Mouse (Mus musculus) heart, embryonic 16.5 days (tissue): ENCODE results near the gene Lrrc75a. TPM values are rescaled to one million over a fixed set of nuclear protein-coding genes. Genes with fewer than 3 reads are reported as not detected.

Experiments
- ATAC-seq: fragments of 200-750 bp; cut with Nextera tagmentation; replicated peaks from 2 replicates; pipeline ENCODE4 v1.8.0; 2017; ENCODE audit warnings: moderate number of reproducible peaks; ENCODE audit not compliant: insufficient read depth, low FRiP score; ENCODE audit errors: extremely low read depth
- H3K27ac ChIP-seq: fragments of 300-500 bp; sonication (generic); 2 replicates; pipeline ENCODE4 v1.5.1; 2014; ENCODE audit warnings: mild to moderate bottlenecking, low read length, control low read depth, moderate library complexity
- H3K27me3 ChIP-seq: fragments of 300-500 bp; sonication (generic); 2 replicates; pipeline ENCODE4 v1.6.1; 2014; ENCODE audit warnings: low read length, mixed read lengths; ENCODE audit not compliant: control insufficient read depth, insufficient read depth
- H3K36me3 ChIP-seq: fragments of 300-500 bp; sonication (generic); 2 replicates; pipeline ENCODE4 v1.6.1; 2014; ENCODE audit not compliant: control insufficient read depth, insufficient read depth
- H3K4me1 ChIP-seq: fragments of 300-500 bp; sonication (generic); 2 replicates; pipeline ENCODE4 v1.6.1; 2014; ENCODE audit warnings: low read length, mixed read lengths; ENCODE audit not compliant: control insufficient read depth, insufficient read depth
- H3K4me2 ChIP-seq: fragments of 300-500 bp; sonication (generic); 2 replicates; pipeline ENCODE4 v1.6.1; 2014; ENCODE audit warnings: low read depth, mild to moderate bottlenecking, control low read depth, low read length
- H3K4me3 ChIP-seq: fragments of 300-500 bp; sonication (generic); 2 replicates; pipeline ENCODE4 v1.5.1; 2014; ENCODE audit warnings: mild to moderate bottlenecking, control low read depth, low read length
- H3K9ac ChIP-seq: fragments of 300-500 bp; sonication (generic); 2 replicates; pipeline ENCODE4 v1.6.1; 2014; ENCODE audit warnings: low read length, control low read depth
- H3K9me3 ChIP-seq: fragments of 300-500 bp; sonication (generic); replicated peaks from 2 replicates; pipeline ENCODE4 v1.6.1; 2016; ENCODE audit warnings: low read length; ENCODE audit not compliant: control insufficient read depth
- WGBS: fragments of 180-500 bp; shearing (Covaris S2); extraction: QIAGEN DNeasy Blood & Tissue Kit; methylation state at CpG from one replicate; pipeline ENCODE4 v1.1.7; 2014; 5-methylcytosine and 5-hydroxymethylcytosine counted together
- polyA plus RNA-seq: library from polyadenylated mRNA; unstranded; fragments of >200 nt; fragmentation: Nextera tagmentation; extraction: Ambion mirVana; gene quantifications from 2 replicates; pipeline ENCODE4 v1.2.1, GENCODE M21; 2015

Gene Lrrc75a
- polyA plus RNA-seq, 1 experiment from 2014 or later, result 11.4 TPM

DNA sequence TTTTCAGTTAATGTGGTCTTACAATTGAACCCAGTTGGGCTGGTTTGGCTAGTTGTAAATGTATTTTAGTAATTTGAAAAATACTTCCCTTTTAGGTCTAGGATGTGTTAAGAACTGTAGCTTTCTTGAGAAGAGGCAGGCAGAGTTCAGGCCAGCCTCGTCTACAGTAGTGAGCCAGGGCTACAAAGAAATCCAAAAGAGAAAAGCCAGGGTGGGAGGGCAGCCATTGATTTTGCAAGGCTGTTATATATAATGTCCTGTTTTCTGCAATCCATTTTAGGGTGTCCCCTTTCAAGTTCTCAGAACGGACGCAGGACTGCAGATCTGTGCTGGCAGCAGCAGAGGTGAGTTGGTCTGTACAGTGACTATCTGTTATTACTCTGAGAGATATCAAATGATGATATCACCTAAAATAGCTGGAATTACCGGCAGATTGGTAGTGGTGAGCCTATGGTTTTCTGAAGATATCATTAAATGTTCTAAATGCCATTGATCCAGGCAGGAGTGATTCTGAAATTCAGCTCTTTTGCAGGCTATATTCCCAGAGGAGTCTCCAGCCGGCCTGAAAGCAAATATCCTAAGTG is 44.1 kb downstream of the Lrrc75a start:
- H3K36me3 ChIP-seq, result peaks cover 35% of the 10 kb centered on the region
- no peak for ATAC-seq
- H3K4me3 ChIP-seq, result peak overlapping the region; percentile 74
- no peaks in the 10 kb centered on the region for H3K9me3 ChIP-seq
- peak overlapping the region; percentile 94 for H3K27ac ChIP-seq
- H3K9ac ChIP-seq, result peak overlapping the region; percentile 91
- peak overlapping the region; percentile 79 for H3K4me2 ChIP-seq
- H3K27me3 ChIP-seq, result no peaks in the 10 kb centered on the region
- peaks cover 17% of the 10 kb centered on the region for H3K4me1 ChIP-seq
- WGBS, result 12% methylated on average over 5 of the region's 5 CpGs

GRCm38 (mm10) chr11:62603312-62604056 is 44.8 kb downstream of the Lrrc75a start:
- 1% methylated on average over 13 of the region's 13 CpGs for WGBS
- peaks cover 35% of the 10 kb centered on the region for H3K36me3 ChIP-seq
- ATAC-seq, result peak; percentile 4; the same call in 1 of the 2 replicates

GRCm38 (mm10) chr11:62602619-62603311 is 45.6 kb downstream of the Lrrc75a start:
- H3K9me3 ChIP-seq, result no peaks in the 10 kb centered on the region
- H3K4me1 ChIP-seq, result peaks cover 17% of the 10 kb centered on the region
- peak; percentile 93 for ATAC-seq
- H3K36me3 ChIP-seq, result peaks cover 35% of the 10 kb centered on the region
- WGBS, result under 1% methylated on average over 58 of the region's 58 CpGs
- peak overlapping the region; percentile 91 for H3K9ac ChIP-seq
- peak overlapping the region; percentile 79 for H3K4me2 ChIP-seq
- H3K27me3 ChIP-seq, result no peaks in the 10 kb centered on the region
- peak overlapping the region; percentile 74 for H3K4me3 ChIP-seq
- peak overlapping the region; percentile 94 for H3K27ac ChIP-seq

More at GRCm38 (mm10) chr11:62603312-62604056, 44.8 kb downstream of the Lrrc75a start:
- H3K9ac ChIP-seq, result peak overlapping the region; percentile 91
- H3K27me3 ChIP-seq, result no peaks in the 10 kb centered on the region
- H3K9me3 ChIP-seq, result no peaks in the 10 kb centered on the region
- H3K27ac ChIP-seq, result peak overlapping the region; percentile 94
- peak overlapping the region; percentile 79 for H3K4me2 ChIP-seq
- peak overlapping the region; percentile 74 for H3K4me3 ChIP-seq
- H3K4me1 ChIP-seq, result peaks cover 17% of the 10 kb centered on the region

- 12% methylated on average over 17 of the region's 17 CpGs for WGBS
- peak; percentile 1; the same call in 1 of the 2 replicates for ATAC-seq
- peaks cover 17% of the 10 kb centered on the region for H3K4me1 ChIP-seq
- H3K4me3 ChIP-seq, result peak overlapping the region; percentile 54
- H3K4me2 ChIP-seq, result peak overlapping the region; percentile 65
- H3K27ac ChIP-seq, result peak overlapping the region; percentile 86
- peak overlapping the region; percentile 75 for H3K9ac ChIP-seq
- H3K9me3 ChIP-seq, result no peaks in the 10 kb centered on the region
- H3K27me3 ChIP-seq, result no peaks in the 10 kb centered on the region
- H3K36me3 ChIP-seq, result peaks cover 31% of the 10 kb centered on the region
Observed at GRCm38 (mm10) chr11:62601732-62602618, 46.3 kb downstream of the Lrrc75a start.

DNA sequence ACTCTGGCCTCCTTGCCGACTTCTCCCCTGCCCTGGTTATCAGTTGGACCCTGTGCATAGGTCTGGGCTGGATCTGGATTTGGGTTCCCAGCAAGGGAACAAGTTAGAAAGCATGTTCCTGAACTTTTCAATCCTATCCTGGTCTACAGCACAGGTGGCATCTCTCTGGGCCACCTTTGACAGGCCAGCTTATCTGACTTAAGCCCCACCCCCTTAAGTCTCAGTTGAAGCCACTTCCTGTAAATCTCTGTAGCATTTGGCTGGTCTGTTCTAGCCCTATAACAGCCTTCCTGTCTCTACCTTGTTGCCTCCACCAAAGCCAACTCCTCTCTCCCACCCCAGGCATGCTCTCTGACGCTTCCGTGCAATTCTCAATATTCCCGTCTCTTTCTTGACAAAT is 49.8 kb downstream of the Lrrc75a start:
- Histone ChIP-seq H3K4me1 (no peaks in the 10 kb centered on the region), H3K4me2 (no peak overlapping the region), H3K4me3 (no peak overlapping the region), H3K36me3 (no peaks in the 10 kb centered on the region), H3K27ac (no peak overlapping the region), H3K9me3 (no peaks in the 10 kb centered on the region), H3K27me3 (no peaks in the 10 kb centered on the region), H3K9ac (no peak overlapping the region; the same call in 1 of the 2 replicates)
- ATAC-seq, result no peak
- 53% methylated on average over 4 of the region's 4 CpGs for WGBS

- Histone ChIP-seq H3K27me3 (no peaks in the 10 kb centered on the region), H3K9ac (no peak overlapping the region), H3K9me3 (no peaks in the 10 kb centered on the region), H3K36me3 (no peaks in the 10 kb centered on the region), H3K27ac (no peak overlapping the region), H3K4me3 (no peak overlapping the region), H3K4me1 (peaks cover 8% of the 10 kb centered on the region; the same call in 1 of the 2 replicates), H3K4me2 (no peak overlapping the region)
- 46% methylated on average over 8 of the region's 8 CpGs for WGBS
- no peak; the same call in 1 of the 2 replicates for ATAC-seq
Observed at GRCm38 (mm10) chr11:62591904-62592575, 56.3 kb downstream of the Lrrc75a start.

DNA sequence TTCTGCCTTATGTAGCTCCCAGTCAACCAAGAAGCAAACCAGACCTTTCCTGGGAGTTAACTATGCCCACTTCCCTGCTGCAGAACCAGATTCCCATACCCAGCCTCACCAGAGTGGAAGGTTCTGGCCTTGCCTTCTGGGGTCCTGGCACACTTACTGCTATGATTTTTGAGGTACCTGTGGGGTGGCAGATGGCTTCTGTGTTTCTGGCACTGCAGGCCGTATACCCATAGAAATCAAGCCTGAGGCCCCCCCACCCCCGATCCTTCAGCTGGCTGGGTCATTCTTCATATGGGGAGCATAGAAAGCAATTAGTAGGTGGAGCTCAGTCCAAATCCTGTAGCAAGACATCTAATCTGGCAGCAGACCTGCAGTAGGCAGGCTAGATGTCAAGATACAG is 57.3 kb downstream of the Lrrc75a start:
- Histone ChIP-seq H3K36me3 (no peaks in the 10 kb centered on the region), H3K4me3 (no peak overlapping the region), H3K9ac (no peak overlapping the region), H3K27me3 (no peaks in the 10 kb centered on the region), H3K9me3 (no peaks in the 10 kb centered on the region), H3K4me2 (no peak overlapping the region), H3K4me1 (peaks cover 8% of the 10 kb centered on the region; the same call in 1 of the 2 replicates), H3K27ac (no peak overlapping the region)
- 96% methylated on average over 2 of the region's 2 CpGs for WGBS
- ATAC-seq, result no peak

DNA sequence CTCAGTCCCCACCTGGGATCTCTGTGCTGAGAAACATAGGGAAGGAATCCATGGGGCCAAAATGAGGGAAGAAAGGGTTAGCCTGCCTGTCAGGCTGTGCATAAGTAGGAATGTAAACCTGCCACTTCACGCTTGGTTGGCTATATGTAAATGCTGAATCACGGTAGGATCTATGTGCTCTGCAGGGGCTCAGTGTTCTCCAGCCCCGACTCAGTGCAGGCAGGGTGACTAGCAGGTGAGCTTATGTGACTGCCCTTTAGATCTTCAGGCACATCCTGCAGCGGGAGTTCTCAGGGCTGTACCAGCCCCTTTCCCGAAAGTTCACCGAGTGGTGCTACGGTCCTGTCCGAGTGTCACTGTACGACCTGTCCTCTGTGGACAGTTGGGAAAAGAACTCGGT is 58.9 kb downstream of the Lrrc75a start:
- H3K9me3 ChIP-seq, result no peaks in the 10 kb centered on the region
- no peak for ATAC-seq
- no peaks in the 10 kb centered on the region for H3K36me3 ChIP-seq
- peaks cover 8% of the 10 kb centered on the region; the same call in 1 of the 2 replicates for H3K4me1 ChIP-seq
- WGBS, result 84% methylated on average over 10 of the region's 10 CpGs
- H3K4me3 ChIP-seq, result no peak overlapping the region
- no peak overlapping the region for H3K27ac ChIP-seq
- no peak overlapping the region for H3K4me2 ChIP-seq
- no peaks in the 10 kb centered on the region for H3K27me3 ChIP-seq
- H3K9ac ChIP-seq, result no peak overlapping the region
